Mouse (Mus musculus) CH12.LX (cell line): ENCODE results near the gene Bmi1.

ENCODE experiments used
- BHLHE40 ChIP-seq: IDR thresholded peaks from 2 replicates; pipeline ENCODE4 v1.6.1; 2011; ENCODE audit warnings: mild to moderate bottlenecking, low read depth, low read length, improper control_type of control experiment
- CTCF ChIP-seq, 2 experiments: IDR thresholded peaks in 1 of 2; conservative IDR thresholded peaks in 1 of 2; 2 replicates each; pipeline ENCODE4 v1.5.1; 2011 to 2012; ENCODE audit warnings: low read depth in 2 of 2, low read length in 2 of 2, improper control_type of control experiment in 1 of 2, inconsistent platforms in 1 of 2, mild to moderate bottlenecking in 1 of 2, moderate library complexity in 1 of 2
- E2F4 ChIP-seq: IDR thresholded peaks from 2 replicates; pipeline ENCODE4 v1.6.1; 2011; ENCODE audit warnings: low read depth, low read length, improper control_type of control experiment; ENCODE audit not compliant: insufficient replicate concordance
- HCFC1 ChIP-seq: IDR thresholded peaks from 2 replicates; pipeline ENCODE4 v1.6.1; 2012; ENCODE audit warnings: low read depth, mild to moderate bottlenecking, inconsistent platforms, low read length, improper control_type of control experiment
- MAFK ChIP-seq: IDR thresholded peaks from 2 replicates; pipeline ENCODE4 v1.6.1; 2011; ENCODE audit warnings: low read length, improper control_type of control experiment; ENCODE audit not compliant: insufficient replicate concordance
- NRF1 ChIP-seq: IDR thresholded peaks from 2 replicates; pipeline ENCODE4 v1.6.1; 2014; ENCODE audit warnings: low read depth, mild to moderate bottlenecking, inconsistent platforms, low read length, improper control_type of control experiment, moderate library complexity
- PAX5 ChIP-seq: IDR thresholded peaks from 2 replicates; pipeline ENCODE4 v1.6.1; 2012; ENCODE audit warnings: low read length, inconsistent platforms, mixed read lengths
- POLR2A ChIP-seq: IDR thresholded peaks from 2 replicates; pipeline ENCODE4 v1.6.1; 2011; ENCODE audit warnings: low read depth, mild to moderate bottlenecking, improper control_type of control experiment, low read length
- POLR2AphosphoS2 ChIP-seq: IDR thresholded peaks from 2 replicates; pipeline ENCODE4 v1.6.1; 2011; ENCODE audit warnings: low read depth, low read length, improper control_type of control experiment
- TBP ChIP-seq: conservative IDR thresholded peaks from 2 replicates; pipeline ENCODE4 v1.6.1; 2011; ENCODE audit warnings: low read depth, low read length, improper control_type of control experiment
- ZKSCAN1 ChIP-seq: IDR thresholded peaks from 2 replicates; pipeline ENCODE4 v1.6.1; 2012; ENCODE audit warnings: low read depth, inconsistent platforms, low read length, improper control_type of control experiment, borderline replicate concordance

- TF ChIP-seq CTCF (conservative IDR thresholded peaks at IDR 0.05 in 1 of 2, IDR thresholded peaks at IDR 0.05 in 1 of 2; ENCODE audit: low read depth in 2 of 2, low read length in 2 of 2) (no peak), ZKSCAN1 (no peak), POLR2A (no peak), POLR2AphosphoS2 (no peak), TBP (no peak), E2F4 (no peak), PAX5 (no peak), NRF1 (no peak), HCFC1 (no peak), MAFK (no peak), BHLHE40 (no peak)
Measured at GRCm38 (mm10) chr2:18695163-18695562, 18.3 kb downstream of the Bmi1 start.
